Mouse (Mus musculus) neural tube, embryonic 13.5 days (tissue): Measurements from ENCODE around the gene Aldh3a1. TPM values are rescaled to one million over a fixed set of nuclear protein-coding genes. Genes with fewer than 3 reads are reported as not detected.

Experiments used
- ATAC-seq: fragments of 200-750 bp; cut with Nextera tagmentation; 2 replicates; pipeline ENCODE4 v1.8.0; 2017; ENCODE audit warnings: low read depth, mild to moderate bottlenecking, moderate TSS enrichment, moderate library complexity
- H3K27ac ChIP-seq: fragments of 300-500 bp; sonication (generic); replicated peaks from 2 replicates; pipeline ENCODE4 v1.5.1; 2015; ENCODE audit warnings: moderate library complexity, mild to moderate bottlenecking, inconsistent platforms
- H3K27me3 ChIP-seq: fragments of 300-500 bp; sonication (generic); 2 replicates; pipeline ENCODE4 v1.6.1; 2015; ENCODE audit warnings: mild to moderate bottlenecking, inconsistent platforms
- H3K36me3 ChIP-seq: fragments of 300-500 bp; sonication (generic); 2 replicates; pipeline ENCODE4 v1.6.1; 2015; ENCODE audit warnings: mild to moderate bottlenecking, inconsistent platforms
- H3K4me1 ChIP-seq: fragments of 300-500 bp; sonication (generic); replicated peaks from 2 replicates; pipeline ENCODE4 v1.6.1; 2015; ENCODE audit warnings: inconsistent platforms
- H3K4me2 ChIP-seq: fragments of 300-500 bp; sonication (generic); 2 replicates; pipeline ENCODE4 v1.6.1; 2015; ENCODE audit warnings: inconsistent platforms, mild to moderate bottlenecking, moderate library complexity
- H3K4me3 ChIP-seq: fragments of 300-500 bp; sonication (generic); 2 replicates; pipeline ENCODE4 v1.5.1; 2015; ENCODE audit warnings: mild to moderate bottlenecking, inconsistent platforms
- H3K9ac ChIP-seq: fragments of 300-500 bp; sonication (generic); 2 replicates; pipeline ENCODE4 v1.6.1; 2015; ENCODE audit warnings: moderate library complexity, mild to moderate bottlenecking, inconsistent platforms
- H3K9me3 ChIP-seq: fragments of 300-500 bp; sonication (generic); 2 replicates; pipeline ENCODE4 v1.6.1; 2016; ENCODE audit warnings: inconsistent platforms
- WGBS: fragments of 180-500 bp; shearing (Covaris S2); methylation state at CpG from one replicate; pipeline ENCODE4 v1.1.7; 2015; 5-methylcytosine and 5-hydroxymethylcytosine counted together
- polyA plus RNA-seq: library from polyadenylated mRNA; unstranded; fragments of >200 nt; fragmentation: Nextera tagmentation; extraction: Ambion mirVana; gene quantifications from 2 replicates; pipeline ENCODE4 v1.2.1, GENCODE M21; 2015

Aldh3a1 gene
- polyA plus RNA-seq, 1 experiment from 2014 or later: not detected

DNA sequence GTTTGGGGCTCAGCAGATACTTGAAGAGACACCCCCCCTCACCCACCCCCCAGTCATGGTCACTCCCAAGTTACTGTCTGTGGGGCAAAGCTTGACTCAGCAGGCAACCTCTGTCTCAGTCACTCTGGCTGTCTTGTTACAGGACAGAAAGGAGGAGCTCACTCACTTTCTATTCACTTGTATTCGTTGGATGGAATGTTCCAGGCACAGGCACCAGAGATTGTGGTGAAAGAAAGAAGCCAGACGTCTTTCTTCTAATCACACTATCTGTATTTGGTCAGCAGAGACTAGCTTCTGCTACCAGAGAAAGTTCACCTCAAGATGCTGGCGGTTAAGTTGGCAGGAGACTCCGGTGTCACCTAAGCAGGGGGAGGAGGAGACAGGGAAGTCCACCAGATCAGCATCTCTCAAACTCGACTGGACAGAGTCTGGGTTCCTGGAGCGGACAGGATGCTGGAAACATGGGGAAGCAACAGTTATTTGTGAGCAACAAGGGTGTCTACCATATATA, 17.0 kb downstream of the Aldh3a1 start:
- no peak overlapping the region for H3K4me2 ChIP-seq
- no peaks in the 10 kb centered on the region for H3K36me3 ChIP-seq
- H3K9me3 ChIP-seq: no peaks in the 10 kb centered on the region
- ATAC-seq: no peak
- H3K4me3 ChIP-seq: no peak overlapping the region
- WGBS: 90% methylated on average over 6 of the region's 6 CpGs
- H3K9ac ChIP-seq: no peak overlapping the region
- no peaks in the 10 kb centered on the region for H3K4me1 ChIP-seq
- no peak overlapping the region for H3K27ac ChIP-seq
- no peaks in the 10 kb centered on the region for H3K27me3 ChIP-seq

DNA sequence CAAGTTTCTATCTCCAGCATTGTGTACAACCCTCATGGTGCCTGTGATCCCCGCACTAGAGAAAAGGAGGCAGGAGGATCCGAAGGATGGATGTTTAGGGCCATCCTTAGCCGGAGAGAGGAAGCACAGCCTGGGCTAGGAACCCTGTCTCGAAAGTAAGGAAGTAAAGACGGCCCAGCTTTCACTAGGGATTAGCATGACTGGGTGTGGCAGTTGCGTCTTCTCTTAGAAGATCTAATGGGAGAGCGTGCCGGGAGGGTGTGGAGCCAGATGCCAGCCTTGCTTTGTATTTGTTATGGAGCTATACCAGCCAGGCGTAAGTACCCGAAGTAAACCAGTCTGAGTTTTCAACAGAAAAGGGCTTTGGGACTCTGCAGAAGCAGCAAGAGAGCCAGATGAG, 17.6 kb downstream of the Aldh3a1 start:
- no peak for ATAC-seq
- Histone ChIP-seq H3K4me3 (no peak overlapping the region), H3K4me1 (no peaks in the 10 kb centered on the region), H3K9ac (no peak overlapping the region), H3K9me3 (no peaks in the 10 kb centered on the region), H3K27ac (no peak overlapping the region), H3K27me3 (no peaks in the 10 kb centered on the region), H3K4me2 (no peak overlapping the region), H3K36me3 (no peaks in the 10 kb centered on the region)
- WGBS: 90% methylated on average over 10 of the region's 10 CpGs

DNA sequence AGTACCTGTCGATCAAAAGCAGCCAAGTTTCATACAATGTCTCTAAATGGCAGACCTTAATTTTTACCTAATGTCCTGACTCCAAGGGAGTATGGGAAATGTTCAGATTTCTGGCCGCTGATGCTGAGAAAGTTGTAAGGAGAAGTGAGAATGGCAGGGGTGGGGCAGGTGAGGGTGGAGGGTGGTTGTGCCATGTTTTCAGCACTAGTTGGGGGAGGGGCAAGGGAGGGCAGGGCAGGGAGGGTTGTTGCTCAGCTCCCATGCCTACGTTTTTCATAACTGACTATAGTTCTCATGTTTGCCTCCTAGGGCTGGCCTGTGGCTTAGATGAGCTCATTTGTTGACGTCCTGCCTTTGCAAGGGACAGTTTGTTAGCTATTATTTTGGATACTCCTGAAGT, 18.2 kb downstream of the Aldh3a1 start:
- Histone ChIP-seq H3K4me2 (no peak overlapping the region), H3K27ac (no peak overlapping the region), H3K4me1 (no peaks in the 10 kb centered on the region), H3K36me3 (no peaks in the 10 kb centered on the region), H3K4me3 (no peak overlapping the region), H3K9me3 (no peaks in the 10 kb centered on the region), H3K9ac (no peak overlapping the region), H3K27me3 (no peaks in the 10 kb centered on the region)
- WGBS: 83% methylated on average over 4 of the region's 4 CpGs
- no peak for ATAC-seq

DNA sequence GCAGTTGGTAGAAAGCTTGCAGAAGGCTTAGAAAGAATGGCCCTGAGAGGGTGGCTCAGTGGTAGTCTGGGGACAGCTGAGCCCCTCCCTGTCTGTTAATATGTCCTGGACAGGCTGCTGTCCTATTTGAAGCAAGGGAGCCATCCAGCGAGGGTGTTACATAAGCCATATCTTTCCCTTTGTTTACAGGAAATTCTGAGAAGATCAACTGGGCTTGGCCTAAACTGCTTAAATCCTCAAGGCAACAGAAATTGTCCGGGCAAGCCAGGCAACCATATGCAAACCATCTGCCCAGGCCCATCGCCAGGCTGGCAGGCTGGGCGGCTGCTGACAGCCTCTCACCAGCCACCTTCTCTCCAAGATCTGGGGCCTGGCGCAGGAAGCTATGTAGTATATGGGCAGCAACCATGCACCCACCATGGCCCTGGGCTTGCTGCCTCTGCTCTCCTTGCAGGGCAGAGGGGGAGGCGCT, 18.6 kb downstream of the Aldh3a1 start:
- Histone ChIP-seq H3K36me3 (no peaks in the 10 kb centered on the region), H3K4me2 (no peak overlapping the region), H3K27ac (no peak overlapping the region), H3K4me3 (no peak overlapping the region), H3K27me3 (no peaks in the 10 kb centered on the region), H3K9ac (no peak overlapping the region), H3K4me1 (peaks cover under 1% of the 10 kb centered on the region; the same call in 1 of the 2 replicates), H3K9me3 (no peaks in the 10 kb centered on the region)
- no peak for ATAC-seq
- 84% methylated on average over 6 of the region's 6 CpGs for WGBS

DNA sequence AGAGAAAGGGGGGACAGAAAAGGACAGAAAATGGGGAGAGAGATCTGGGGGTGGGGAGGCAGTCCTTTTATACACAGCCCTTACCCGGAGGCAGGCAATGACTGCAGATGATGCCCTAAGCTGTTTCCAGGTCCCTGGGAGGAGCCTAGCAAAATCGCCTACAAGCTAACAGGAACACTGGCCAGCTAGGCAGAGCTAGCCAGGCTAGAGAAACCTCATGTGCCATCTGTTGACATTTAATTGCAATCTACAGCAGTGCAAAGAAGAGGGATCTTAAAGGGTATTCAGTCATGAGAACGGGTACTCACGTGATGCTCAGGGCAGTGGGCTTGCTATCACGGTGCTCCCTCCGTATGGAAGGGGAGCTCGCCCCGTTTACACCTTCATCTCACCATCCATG, 20.5 kb downstream of the Aldh3a1 start:
- no peak for ATAC-seq
- 86% methylated on average over 8 of the region's 8 CpGs for WGBS

DNA sequence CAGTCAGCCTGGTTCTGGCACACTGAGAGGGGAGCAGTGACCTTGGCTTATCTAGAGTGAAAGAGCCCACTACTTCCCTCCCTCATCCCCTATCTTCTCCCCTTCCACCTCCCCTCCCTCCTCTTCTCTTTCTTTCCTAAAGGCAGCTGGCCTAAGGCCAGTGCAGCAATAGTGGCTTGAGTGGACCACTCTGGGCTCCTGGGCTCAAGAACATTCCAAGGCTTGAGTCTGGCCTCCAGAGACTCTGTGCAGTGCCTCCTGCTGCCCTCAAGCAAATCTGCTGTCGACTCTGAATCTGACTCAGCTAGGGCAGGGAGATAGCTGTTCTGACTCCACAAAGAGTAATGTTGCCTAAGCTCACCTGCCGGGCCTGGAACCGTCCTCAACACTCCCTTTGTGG, 21.1 kb downstream of the Aldh3a1 start:
- no peak overlapping the region for H3K4me2 ChIP-seq
- WGBS: 74% methylated on average over 3 of the region's 3 CpGs
- H3K4me1 ChIP-seq: peaks cover 10% of the 10 kb centered on the region
- no peak overlapping the region for H3K9ac ChIP-seq
- H3K4me3 ChIP-seq: no peak overlapping the region
- H3K27ac ChIP-seq: no peak overlapping the region
- H3K9me3 ChIP-seq: no peaks in the 10 kb centered on the region
- no peaks in the 10 kb centered on the region for H3K27me3 ChIP-seq
- H3K36me3 ChIP-seq: no peaks in the 10 kb centered on the region
- ATAC-seq: no peak

More for the DNA sequence above, 20.5 kb downstream of the Aldh3a1 start:
- H3K9me3 ChIP-seq: no peaks in the 10 kb centered on the region
- peaks cover 10% of the 10 kb centered on the region for H3K4me1 ChIP-seq
- no peaks in the 10 kb centered on the region for H3K27me3 ChIP-seq
- no peak overlapping the region for H3K27ac ChIP-seq
- H3K4me3 ChIP-seq: no peak overlapping the region
- H3K4me2 ChIP-seq: no peak overlapping the region
- no peak overlapping the region for H3K9ac ChIP-seq
- no peaks in the 10 kb centered on the region for H3K36me3 ChIP-seq

DNA sequence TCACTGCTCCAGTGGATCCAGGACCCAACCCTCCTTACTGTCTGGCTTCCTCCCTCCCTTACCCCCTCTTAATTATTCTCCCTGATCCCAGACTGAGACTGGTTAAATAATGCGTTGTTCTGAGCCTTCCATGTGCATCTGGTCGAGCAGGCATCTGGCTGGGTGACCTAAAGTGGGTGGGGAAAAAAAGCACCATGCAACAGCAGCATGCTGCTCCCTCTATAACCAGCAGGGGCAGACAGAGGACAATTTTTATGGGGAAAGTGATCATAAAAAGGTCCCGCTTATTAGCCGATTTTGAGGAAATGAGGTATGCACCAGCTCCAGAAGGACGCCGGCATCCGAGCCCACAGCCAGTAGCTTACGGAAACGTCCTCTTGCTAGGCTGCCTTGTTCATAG, 24.0 kb downstream of the Aldh3a1 start:
- Histone ChIP-seq H3K27me3 (no peaks in the 10 kb centered on the region), H3K9ac (no peak overlapping the region; the same call in 1 of the 2 replicates), H3K9me3 (no peaks in the 10 kb centered on the region), H3K4me3 (no peak overlapping the region), H3K4me1 (peaks cover 10% of the 10 kb centered on the region), H3K36me3 (no peaks in the 10 kb centered on the region), H3K27ac (no peak overlapping the region), H3K4me2 (peak overlapping the region; percentile 41)
- 7% methylated on average over 9 of the region's 9 CpGs for WGBS
- ATAC-seq: 0 out of 2 replicates have a peak, but pooled peaks have one; percentile 36

DNA sequence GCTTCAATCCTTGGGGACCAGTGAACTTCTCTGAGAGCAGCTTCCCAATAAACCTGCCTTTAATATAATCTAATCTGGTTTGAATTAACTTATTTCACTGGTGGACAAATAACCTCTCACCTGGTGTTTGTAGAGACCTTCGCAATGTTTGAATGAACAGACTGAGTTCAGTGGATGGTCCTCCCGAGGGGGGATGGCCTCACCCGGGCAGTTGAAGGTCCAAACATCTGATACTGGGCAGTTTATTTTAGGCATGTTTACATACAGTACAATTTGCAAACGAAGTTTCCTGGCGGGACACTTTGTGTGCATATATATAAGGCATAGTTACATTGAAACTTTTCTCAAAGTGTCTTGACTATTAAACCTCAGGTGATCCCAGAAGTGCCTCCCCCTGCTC, 26.8 kb downstream of the Aldh3a1 start:
- no peak overlapping the region for H3K4me3 ChIP-seq
- 40% methylated on average over 5 of the region's 5 CpGs for WGBS

DNA sequence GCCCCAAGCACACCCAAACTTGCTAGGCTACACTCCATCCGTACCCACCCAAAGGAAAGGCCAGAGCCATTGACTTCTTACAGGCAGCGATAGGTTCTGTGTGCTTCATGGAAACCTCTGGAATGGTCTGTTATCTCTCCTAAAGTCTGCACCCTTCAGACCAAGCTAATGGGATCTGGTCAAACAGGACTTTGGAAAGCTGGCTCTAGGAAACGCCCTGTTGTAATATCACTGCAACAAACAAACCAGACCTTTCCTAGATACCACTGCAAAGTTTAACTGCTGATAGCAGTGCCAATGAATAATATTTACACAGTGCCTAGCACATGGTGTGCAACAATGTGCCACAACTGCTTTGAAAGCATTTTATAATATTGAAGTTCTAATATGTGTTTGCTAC, 28.7 kb downstream of the Aldh3a1 start:
- Histone ChIP-seq H3K9me3 (no peaks in the 10 kb centered on the region), H3K27me3 (no peaks in the 10 kb centered on the region), H3K4me2 (no peak overlapping the region), H3K9ac (no peak overlapping the region), H3K4me1 (peaks cover 9% of the 10 kb centered on the region), H3K36me3 (no peaks in the 10 kb centered on the region), H3K27ac (no peak overlapping the region), H3K4me3 (no peak overlapping the region)
- no peak for ATAC-seq
- WGBS: 92% methylated on average over 3 of the region's 3 CpGs

More for the DNA sequence above, 26.8 kb downstream of the Aldh3a1 start:
- Histone ChIP-seq H3K9me3 (no peaks in the 10 kb centered on the region), H3K27me3 (no peaks in the 10 kb centered on the region), H3K27ac (no peak overlapping the region), H3K36me3 (no peaks in the 10 kb centered on the region), H3K4me1 (peaks cover 10% of the 10 kb centered on the region), H3K4me2 (no peak overlapping the region), H3K9ac (no peak overlapping the region)
- ATAC-seq: no peak

DNA sequence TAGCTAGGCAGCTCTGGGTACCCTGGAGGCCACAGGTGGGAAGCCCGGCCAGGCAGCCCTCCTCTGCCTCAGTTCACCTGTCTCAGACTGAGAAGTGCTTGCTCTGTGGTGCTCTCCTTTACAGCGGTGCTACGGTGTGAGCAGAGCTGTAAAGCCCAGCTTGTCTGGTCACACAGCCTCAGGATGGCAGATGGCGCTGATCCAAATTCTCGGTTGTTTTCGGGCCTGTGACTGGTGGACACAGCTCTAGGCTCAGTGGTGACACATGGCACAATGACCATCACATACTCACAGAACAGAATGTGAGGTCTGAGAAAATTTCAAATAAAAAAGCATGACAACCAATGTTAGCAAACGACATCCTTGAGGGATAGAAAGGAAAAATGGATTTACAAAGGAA, 37.1 kb downstream of the Aldh3a1 start:
- no peaks in the 10 kb centered on the region for H3K27me3 ChIP-seq
- WGBS: 87% methylated on average over 7 of the region's 7 CpGs
- H3K4me3 ChIP-seq: no peak overlapping the region
- H3K9ac ChIP-seq: no peak overlapping the region
- no peaks in the 10 kb centered on the region for H3K9me3 ChIP-seq
- H3K27ac ChIP-seq: no peak overlapping the region
- no peak for ATAC-seq
- H3K4me1 ChIP-seq: no peaks in the 10 kb centered on the region
- peaks cover 39% of the 10 kb centered on the region for H3K36me3 ChIP-seq
- no peak overlapping the region for H3K4me2 ChIP-seq

DNA sequence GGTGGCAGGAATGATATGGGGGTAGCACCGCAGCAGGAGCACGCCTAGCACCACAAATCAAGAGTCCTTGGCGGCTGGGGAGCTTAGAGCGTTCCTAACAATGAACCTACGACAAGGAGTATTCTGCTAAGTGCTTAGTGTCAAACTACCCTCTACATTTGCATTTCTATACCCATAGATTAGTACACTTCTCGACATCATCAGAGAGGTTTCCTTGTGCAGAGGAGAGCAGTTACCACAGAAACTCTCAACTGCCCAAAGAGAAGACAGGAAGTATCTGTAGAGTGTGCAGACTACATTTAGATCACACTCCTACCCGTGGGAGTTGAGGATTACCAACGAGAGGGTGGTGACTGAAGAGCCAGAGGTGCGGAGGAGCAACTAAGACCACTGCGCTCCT, 44.4 kb downstream of the Aldh3a1 start:
- ATAC-seq: no peak
- Histone ChIP-seq H3K4me1 (no peaks in the 10 kb centered on the region), H3K9me3 (no peaks in the 10 kb centered on the region), H3K36me3 (peaks cover 85% of the 10 kb centered on the region), H3K4me2 (no peak overlapping the region), H3K27me3 (no peaks in the 10 kb centered on the region), H3K4me3 (no peak overlapping the region), H3K27ac (no peak overlapping the region), H3K9ac (no peak overlapping the region)
- WGBS: 69% methylated on average over 10 of the region's 10 CpGs

DNA sequence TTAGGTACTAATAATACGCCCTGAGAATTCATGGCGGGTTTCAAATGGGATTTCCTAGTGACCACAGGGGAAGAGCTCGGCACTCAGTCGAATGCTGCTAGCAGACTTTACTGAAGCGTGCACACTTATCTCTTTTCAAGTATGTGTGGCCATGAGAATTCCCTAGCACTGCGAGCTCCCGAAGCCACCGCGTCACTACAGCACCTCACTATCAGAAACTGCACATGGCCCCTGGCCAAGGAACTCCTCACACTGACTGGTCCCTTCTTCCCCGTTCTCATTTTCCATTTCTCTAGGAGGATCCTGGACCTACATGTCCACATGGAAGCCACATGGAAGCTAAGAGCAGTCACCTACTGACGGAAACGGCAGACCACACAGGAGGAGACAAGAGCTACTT, 45.5 kb downstream of the Aldh3a1 start:
- H3K4me1 ChIP-seq: no peaks in the 10 kb centered on the region
- H3K4me3 ChIP-seq: no peak overlapping the region
- no peak overlapping the region for H3K9ac ChIP-seq
- H3K27me3 ChIP-seq: no peaks in the 10 kb centered on the region
- H3K9me3 ChIP-seq: no peaks in the 10 kb centered on the region
- H3K27ac ChIP-seq: no peak overlapping the region
- ATAC-seq: no peak
- H3K4me2 ChIP-seq: no peak overlapping the region
- peaks cover 90% of the 10 kb centered on the region for H3K36me3 ChIP-seq
- WGBS: 94% methylated on average over 12 of the region's 12 CpGs

DNA sequence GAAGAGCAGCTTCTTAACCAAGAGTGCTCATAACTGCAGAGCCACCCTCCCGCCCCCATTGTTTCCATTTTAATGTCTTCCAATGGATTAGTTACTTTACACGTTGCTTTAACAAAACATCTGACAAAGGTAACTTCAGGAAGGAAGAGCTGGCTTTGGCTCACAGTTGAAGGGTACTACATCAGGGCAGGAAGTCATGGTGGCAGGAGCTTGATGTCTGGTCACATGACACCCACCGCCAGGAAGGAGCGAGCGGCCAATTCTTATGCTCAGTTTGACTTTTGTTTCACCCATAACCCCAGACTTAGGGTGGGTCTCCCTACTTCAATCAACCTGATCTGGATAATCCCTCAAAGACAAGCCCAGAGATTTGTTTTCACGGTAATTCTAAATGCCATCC, 51.8 kb downstream of the Aldh3a1 start:
- Histone ChIP-seq H3K27ac (no peak overlapping the region), H3K9ac (no peak overlapping the region), H3K4me2 (no peak overlapping the region), H3K4me3 (no peak overlapping the region), H3K27me3 (no peaks in the 10 kb centered on the region), H3K9me3 (no peaks in the 10 kb centered on the region), H3K4me1 (no peaks in the 10 kb centered on the region), H3K36me3 (peaks cover 91% of the 10 kb centered on the region)
- ATAC-seq: no peak
- WGBS: 94% methylated on average over 6 of the region's 6 CpGs
